Mouse (Mus musculus) mouse trophoblast stem cell (cell line): ENCODE measurements at regions not wholly inside any gene's neighbourhood (a gene's known extent, or its start where the extent isn't known, plus 50 kb on each side); places are given as distances from the start of the nearest gene placed in this dataset.

Experiments
- in situ Hi-C, 2 experiments: fragments of 300-500 bp; cut with MseI, MboI; formaldehyde crosslinking; loops; 2 replicates in 1 of 2; 3 replicates in 1 of 2; pipeline ENCODE4 v1.15.1; 2025

DNA sequence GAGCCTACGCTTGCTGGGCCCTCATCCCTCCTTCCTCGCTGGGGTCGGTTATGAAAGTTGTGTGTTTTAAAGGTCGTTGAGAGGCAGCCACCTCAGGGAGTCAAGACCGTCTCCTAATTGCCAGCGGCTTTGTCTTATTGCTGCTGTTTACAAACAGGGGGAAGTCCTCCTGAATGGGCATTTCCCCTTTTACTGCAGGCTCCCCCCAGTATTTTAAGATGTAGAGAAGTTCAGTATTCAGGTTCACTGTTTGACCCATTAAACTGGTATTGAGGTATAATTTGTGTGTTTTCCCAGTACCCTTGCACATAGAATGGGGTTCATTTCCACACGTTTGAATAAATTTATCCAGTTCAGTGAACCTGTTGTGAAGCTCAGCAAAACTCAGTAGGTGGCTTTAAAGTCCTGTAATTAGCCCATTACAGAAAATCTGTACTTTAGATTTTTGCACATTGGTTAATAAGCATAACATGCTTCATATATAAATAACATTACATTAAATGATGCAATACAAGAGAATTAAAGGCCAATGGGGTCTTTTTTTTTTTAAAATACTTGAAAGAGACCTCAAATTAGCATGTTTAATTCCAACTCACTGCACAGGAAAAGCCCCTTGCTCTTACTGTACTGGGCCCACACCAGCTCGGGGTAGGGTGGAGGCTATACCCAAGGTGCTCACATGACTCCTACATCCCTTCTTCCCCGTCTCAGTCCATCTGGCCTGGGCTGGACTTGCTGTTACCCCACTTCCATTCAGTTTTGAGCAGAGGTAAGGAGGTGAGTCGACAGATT lies 63.7 kb downstream of the Nkx2-1 start:
- in situ Hi-C loops = no loop called here

DNA sequence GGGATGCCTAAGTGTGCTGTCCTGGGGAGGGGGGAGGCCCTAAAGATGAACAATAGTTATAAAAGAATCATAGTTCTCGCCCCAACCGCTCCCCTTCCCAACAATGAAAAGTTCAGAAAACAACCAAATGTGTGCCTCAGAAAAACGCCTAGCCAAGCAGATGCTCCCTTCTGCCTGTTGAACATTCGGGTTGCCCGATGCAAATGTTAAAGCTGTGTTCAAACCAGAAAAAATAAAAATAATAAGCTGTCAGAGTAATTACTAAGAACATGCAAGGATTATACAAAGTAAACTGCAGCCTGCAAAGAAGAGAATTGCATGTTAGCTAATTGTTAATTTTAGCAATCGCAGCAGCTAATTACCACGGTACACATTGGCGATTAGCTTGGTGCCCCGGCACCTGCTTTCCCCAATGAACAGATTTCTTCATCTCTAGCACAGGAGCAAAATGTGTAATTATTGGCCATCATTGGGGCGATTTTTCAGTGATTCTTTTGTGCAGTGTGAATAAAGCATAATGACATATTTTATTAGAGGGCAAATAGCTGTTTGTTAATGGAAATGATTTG lies 65.7 kb downstream of the Nkx2-1 start:
- in situ Hi-C loops = no loop called here

DNA sequence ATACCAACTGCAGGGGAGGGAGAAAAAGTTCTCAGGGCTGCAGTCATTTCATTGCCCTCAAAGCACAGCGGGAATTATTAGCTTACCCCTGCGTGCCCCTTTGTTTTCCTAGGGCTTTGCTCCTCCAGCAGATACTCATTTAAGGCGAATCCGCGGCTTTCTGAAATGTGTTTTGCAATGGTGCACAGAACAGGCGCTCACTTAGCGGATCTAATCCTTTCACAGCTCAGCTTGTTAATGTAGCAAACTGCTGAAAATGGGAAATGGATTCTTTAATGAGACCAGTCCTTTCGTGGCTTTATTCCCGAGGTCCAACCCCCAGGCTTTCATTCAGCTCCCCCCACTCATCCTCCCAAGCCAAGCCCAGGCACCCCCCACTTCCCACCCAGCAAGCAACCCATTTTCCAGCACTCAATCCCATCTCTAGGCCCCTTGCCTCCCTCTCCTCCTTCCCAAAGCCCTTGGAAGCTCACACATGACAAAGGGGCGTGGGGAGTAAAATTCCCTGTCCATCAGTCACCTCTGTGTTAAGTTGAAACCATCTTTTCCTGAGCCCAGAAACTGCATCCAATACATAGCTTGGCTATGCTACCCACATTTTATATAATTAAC lies 77.1 kb downstream of the Nkx2-1 start:
- in situ Hi-C loops = no loop called here

DNA sequence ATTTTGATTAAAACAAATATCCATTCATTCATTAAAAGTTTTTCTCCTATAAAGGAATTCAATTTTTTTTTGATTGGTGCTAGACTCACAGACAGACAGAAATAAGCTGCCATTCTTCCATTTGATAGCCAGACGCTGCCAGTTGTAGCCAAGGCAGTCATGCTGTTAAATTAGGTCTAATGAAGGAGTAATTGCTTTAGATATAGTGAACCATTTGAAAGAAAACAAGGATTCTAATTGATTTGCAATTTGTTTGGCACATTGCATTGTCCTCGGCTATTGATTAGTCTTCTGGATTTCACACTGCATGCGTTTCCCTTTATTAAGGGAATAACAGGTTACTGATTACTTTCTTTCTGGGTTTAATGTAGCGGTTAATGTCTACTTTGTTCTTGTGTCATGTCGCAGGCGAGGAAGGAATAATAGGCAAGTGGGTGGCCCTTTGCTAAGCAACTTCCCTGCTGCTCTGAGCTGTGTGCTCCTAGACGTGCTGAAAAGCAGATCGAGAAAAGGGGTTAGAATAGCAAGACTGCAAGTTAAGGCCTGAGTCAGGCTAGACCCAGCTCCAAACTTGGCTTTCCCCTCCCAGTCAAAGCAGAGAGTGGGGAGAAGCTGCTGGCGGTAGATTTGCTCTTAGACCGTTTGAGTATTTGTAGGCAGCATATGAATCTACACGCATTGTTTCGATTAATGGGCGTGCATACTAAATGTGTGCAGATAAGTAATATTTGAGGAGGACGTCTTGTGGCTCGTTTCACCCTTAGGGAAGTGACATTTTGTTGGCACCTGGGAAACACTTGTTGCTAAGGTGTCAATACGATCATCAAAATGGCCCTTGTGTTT lies 77.8 kb downstream of the Nkx2-1 start:
- in situ Hi-C loops = no loop called here

DNA sequence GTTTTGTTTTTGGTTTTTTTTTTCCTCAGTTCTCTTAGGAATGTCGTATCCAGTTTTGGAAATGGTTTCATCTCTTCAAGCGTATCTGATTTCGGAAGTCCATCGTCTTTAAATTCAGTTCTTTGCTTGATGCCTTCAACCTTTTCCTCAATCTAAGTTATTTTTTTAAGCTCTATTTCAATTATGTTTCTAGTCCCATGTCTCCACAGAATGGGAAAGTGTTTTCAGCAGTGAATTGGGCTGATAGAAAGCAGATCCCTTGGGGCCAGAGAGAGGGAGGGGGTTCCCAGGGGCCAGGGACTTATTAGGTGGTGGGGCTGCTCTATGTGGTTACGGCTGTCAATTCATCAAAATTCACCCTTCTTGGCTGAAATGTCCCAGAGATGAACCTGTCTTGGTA lies 78.8 kb downstream of the Nkx2-1 start:
- in situ Hi-C loops = no loop called here

DNA sequence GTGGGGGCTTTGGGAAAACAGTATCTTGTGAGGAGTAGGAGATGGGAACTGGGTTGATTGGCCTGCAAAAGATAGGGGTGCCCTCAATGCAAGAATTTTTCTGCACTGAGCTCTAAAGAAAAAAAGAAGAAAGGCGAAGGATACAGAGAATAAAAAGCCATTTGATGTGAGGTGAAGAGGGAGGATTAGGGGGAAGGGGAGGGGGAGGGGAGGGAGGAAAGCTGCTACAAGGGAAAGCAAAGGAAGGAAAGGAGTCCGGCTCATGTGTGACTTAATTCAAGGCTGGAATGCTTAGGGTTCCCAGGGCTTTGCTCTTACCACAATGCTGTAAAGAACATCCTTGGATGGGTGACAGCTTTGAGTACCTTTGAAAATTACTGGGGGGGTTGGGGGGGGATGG lies 79.4 kb downstream of the Nkx2-1 start:
- in situ Hi-C loops = no loop called here

DNA sequence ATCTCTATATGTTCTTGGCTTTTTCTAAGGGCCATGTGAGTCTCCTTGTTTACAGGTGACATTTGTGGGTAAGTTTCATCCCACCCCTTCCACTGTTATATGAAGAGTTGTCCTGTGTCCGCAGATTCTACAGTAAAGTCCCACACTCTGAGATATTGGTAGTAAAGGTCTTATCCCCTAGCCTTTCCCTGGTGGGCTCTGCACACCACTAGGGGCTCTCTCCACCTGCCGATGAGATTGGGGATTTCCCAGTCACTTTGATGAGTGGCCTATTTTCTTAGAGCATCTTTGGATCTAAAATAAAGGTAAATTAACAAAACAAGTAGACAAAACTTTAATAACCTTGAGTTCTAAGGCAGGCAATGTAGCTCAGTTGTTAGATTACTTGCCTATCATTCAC lies 86.4 kb downstream of the Nkx2-1 start:
- in situ Hi-C loops = no loop called here

DNA sequence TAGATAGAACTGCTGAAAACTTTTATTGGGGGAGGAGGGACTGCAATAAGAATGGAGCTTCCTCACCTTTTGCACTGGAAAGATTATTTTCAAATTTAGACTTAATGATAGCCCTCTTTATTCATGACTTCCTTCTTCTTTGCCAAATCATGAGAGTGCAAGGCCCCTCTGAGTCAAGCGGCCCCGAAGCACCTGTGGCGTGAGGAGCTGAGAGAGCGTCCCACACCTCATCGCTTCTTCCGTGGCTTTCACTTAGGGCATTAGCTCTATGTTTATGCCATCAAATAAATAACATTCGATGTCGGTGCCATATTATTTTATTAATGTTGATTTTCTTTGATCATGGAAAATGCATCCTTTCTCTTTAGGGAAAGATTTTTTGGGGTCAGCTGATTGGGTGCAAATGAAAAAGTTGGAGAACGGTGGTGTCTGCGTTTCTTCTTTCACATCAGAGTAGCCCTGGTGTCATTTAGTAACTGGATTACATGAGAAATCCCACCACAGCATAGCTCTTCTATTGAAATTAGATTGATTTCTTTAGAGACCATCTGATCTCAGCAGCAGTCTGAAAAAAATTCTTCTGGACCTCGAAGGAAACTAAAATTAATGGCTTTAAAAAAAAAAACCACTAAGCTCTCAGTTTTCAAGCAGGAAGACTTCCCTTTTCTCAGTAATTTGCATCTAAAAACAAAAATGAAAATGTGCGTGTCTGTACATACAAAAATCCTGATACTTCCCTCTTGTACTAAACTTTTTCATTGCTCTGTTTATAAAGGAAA lies 87.7 kb downstream of the Nkx2-1 start:
- in situ Hi-C loops = no loop called here

DNA sequence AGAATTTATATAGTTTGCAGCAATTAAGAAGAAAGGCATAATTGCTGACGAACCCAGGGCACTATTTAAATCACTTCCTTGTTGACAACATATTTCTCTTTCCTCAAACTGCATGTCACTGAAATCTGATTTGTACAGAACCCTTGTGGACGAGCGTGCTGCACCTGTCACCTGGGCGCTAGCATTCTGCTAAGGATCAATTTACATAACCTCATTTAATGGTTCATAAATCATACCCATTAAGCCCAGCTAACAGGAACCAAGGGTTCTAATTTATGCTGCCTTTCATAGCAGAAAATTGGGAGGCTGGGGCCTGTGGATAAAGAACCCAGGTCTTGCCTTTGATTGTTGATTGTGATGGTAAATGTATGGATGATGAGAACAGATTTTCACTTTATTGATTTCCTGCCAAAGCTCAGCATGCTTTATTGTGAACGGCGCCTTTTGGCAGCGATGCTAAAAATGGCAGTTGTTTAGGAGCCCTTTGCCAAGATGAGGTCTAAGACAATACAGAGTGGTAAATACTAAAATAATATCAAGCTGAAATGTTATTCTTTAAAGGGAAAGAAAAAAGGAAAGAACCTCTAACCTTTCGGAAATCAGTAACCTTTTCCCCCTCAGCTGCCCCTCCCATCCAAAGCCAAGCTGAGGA lies 95.4 kb downstream of the Nkx2-1 start:
- in situ Hi-C loops = no loop called here

DNA sequence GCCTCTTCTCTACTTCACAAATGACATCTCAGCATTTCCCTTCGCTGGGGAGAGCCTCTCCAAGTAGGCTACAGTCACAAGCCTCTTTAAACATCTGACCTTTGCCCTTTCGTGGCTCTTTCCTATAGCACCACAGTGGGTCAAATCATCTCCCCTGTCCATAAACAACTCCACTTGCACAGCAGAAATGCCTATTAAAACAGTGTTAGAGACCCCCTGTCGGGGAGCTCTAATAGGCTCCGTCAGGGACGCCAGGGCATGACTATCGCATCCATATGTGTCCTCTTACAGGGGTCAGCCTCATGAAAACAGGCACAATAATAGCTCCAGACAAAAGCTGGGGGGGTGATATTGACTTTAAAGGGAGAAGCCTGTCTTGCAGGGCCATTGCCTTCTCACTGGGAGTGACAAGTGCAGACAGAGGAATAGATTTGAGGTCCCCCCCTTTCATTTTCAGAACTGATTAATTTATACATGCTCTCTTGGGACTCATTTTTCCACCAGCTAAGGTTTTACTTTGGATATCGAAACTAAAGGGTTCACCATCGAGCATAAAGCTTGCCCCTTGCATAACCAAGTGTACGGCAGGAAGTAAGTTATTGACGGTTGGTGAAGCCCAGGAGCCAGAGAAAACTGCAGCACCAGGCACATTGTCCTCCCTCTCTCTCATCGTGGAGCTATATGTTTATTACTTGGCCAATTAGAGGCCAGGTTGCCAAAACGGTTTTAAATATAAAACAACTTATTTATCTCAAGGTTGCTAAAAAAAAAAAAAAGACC lies 94.6 kb upstream of the Mbip start:
- in situ Hi-C loops = no loop called here

DNA sequence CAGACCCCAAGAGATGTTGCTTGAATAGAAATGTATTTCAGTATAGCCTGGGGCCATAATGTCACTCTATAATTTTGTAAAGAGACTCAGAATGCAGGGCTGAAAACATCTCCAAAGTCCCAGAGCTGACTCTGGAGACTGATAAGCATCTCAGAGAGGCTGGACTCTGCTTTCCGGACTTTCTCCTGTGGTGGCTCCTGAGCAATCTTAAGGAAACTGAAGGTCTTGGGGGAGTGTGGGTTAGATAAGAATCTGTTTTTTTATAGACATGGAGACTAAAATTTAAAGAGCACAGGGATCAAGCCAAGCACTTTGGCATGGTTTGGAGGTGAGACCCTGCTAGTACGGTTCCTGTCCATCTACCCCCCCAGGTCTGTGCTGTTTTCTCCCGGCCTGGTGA lies 92.7 kb upstream of the Mbip start:
- in situ Hi-C loops = no loop called here

DNA sequence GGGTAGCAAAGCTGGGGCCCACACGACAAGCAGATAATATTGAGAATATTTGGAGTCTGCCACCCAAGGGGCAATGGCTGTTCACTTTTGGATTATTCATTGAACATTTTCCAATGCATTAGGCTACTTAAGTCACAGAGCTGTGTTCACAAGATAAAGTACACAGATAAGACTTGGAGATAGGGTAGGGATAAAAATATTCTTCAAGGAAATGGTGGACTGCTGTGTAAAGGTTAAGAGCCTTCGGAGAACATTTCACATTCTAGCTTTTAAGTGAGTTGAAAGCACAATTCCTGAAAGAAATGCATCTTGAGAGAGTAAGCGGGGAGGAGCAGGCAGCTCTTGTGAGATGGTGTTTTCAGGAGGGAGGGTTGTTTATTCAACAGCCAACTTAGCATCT lies 92.3 kb upstream of the Mbip start:
- in situ Hi-C loops = no loop called here

DNA sequence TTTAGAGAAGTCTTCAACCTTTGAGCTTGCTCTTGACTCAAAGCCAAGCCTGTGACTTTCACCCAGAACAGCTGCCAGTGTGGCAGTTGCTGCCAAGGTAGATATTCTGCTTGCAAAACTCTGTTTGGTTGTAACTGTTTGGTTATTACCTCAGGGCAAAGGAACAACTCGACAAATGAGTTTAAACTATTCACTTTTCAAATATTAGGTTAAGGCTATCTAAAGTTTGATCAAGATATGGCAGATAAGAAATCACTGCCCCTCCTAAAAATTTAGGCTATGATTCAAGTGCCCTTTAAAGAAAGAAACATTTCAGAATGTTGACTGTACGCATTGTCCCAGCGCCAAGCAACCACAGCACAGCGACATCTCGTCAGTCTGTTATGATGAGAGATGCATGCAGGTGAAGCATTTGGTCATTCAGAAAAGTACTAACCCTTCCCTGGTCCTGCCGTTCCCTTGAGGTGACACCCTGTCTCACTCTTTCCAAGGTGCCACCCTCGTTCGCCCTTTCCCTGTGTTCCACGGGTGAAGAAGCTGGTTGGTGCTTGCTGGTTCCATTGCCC lies 81.1 kb upstream of the Mbip start:
- in situ Hi-C loops = no loop called here

DNA sequence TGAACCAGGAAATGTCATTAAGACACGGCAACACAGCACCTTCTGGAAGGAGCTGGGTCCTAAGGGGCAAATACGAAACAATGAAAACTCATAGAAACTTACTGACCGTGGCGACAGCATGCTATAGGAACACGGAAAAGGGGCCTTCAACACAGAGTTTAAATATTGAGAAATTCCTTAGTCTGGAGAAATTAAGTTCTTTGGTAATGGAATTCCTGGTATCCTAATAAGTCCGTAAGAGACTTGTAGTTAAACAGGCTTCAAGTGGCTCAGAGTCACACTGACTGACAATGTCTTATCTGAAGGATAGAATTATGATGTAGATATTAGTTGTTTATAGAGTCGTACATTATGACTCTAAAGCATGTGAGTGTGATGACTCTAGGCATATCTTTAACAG lies 70.4 kb upstream of the Mbip start:
- in situ Hi-C loops = loop anchor here in 1 of 2 experiments (25.0 kb wide), 1 partner anchor 354 kb away; no protein-coding TSS in a partner anchor

DNA sequence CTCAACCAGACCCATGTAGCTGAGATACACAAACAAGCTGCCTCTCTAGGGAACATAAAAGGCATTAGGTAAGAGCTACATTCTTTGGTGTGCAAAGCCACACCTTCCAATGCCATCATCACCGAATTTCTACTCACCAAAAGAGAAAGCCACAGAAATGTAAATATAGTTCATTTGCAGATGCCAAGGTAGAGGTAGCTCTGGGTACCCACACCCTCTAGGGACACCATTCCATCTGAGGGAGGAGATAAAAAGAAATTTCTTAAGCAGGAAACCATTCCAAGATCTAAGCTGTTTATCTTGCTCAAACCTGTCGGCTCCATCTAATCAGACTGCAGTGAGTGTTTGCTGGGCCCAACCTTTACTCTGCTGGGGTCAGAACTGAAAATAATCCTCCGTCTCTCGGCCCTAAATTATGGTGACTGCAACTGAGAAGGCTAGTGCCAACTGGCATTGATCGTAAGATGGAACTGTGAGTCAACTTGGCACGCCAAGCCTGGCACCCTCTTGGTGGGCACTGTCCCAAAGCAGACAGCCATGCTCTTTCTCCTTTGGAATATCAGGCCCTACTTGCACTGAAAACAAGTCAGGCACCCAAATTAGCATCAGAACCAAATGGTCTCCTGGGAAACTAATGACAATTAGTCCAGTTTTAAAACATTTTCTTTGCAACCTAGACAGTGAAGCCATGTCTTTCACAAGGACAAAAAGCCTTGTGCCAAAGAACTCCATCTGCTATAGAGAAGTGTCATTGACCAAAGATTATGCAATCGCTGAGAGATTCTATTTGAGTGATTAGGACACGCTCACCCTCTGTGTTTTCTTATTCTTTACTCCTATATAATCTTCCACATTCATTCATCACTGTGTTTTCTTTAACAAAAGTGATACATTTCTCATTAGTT lies 69.4 kb upstream of the Mbip start:
- in situ Hi-C loops = loop anchor here in 1 of 2 experiments (25.0 kb wide), 1 partner anchor 353 kb away; no protein-coding TSS in a partner anchor

DNA sequence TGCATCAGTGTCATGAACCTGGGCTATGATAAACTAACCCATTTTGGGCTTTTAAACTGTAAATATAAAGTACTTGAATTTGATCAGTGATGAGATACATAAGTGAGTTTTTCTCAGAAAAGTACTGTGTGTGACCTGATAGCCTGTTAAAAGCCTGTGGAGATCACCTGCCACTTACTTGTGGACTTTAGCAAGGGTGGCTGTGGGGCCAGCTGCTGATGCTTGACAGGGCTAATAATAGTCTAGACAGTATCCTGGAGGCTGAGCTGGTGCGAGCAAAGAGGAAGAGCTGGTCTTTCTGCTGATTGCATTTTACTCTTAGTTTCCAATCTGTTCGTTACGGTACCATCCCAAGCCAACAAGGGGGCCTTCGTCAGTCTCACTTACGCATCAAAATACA lies 60.0 kb upstream of the Mbip start:
- in situ Hi-C loops = loop anchor here in 1 of 2 experiments (25.0 kb wide), 1 partner anchor 343 kb away; no protein-coding TSS in a partner anchor

DNA sequence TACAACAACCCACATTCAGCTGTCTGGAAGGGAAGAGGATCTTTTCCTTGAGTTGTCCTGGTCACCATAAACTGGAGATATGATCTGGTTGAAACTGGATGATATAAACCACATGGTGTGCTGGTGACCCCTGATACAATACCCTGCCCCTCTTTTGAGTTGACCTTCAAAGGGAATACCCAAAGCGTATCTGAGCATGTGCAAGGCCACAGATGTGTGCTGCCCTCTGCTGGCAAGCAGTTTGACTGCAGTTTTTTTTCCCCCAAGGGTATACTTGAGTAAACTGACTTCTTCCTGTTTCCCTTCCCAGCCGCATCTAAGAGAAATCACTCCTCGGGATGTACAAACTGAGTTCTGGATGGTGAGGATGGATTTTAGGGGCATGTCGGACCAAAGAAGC lies 59.1 kb upstream of the Mbip start:
- in situ Hi-C loops = loop anchor here in 1 of 2 experiments (25.0 kb wide), 1 partner anchor 343 kb away; no protein-coding TSS in a partner anchor

DNA sequence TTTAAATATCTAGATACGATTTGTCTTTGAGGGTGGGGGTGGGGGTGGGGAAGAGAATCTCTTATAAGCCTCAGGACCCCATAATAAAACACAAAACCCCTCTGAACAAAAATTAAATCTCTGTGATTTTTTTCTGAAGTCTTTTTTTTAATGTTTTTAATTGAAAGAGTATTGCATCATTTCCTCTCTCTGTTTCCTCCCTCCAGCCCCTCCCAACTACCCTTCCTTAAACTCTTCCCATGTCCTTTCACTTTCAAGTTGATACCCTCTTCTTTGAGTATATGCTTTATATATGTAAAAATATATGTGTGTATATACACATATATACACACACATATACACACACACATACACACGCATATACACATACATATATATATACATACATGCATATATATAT lies 58.6 kb upstream of the Mbip start:
- in situ Hi-C loops = loop anchor here in 1 of 2 experiments (25.0 kb wide), 1 partner anchor 342 kb away; no protein-coding TSS in a partner anchor
